Mouse (Mus musculus): ENCODE results near the gene Rapgef4.

DNA sequence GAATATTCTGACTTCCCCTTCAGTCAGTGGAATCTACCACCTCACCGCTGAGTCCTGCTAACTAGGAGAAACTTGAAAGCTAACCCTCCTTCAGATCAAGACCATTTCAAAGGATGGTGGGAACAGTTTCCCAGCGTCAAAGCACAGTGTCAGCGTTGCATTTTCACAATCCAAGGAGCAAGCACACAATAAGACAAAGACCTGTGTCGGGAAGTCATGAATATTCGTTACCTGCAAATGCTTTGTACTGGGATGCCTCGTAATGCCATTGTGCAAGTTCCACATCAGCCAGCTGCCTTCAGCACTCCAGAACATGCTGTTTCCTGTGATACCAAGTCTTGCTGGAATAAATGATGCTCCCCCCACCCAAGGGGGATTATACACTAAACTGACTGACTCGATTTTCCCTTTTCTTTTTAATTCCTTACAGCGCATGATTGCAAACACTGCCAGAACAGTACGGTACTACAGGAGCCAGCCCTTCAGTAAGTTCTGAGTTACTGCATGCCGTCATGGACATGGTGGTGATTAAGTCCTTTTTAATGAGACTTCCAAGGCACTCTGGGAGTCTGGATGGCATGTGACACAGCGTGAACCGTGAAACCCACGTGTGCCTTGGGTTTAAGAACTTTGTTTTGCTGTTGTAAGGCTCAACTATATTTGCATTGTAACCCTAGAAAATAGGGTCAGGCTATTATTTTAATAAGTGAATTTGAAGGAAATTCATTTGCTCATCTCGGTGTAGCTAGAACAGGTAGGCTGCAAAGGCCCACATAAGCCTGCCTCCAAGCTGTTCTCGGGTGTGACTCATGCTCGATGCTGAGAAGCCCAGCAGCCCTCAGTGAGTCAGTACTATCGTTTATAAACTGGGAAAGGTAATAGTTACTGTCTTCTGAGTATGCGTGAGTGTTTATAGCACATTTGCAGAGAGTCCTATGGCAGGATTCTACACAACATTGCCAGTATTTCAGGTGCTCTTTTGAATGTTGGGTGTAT, 271.8 kb downstream of the Rapgef4 start:
- TF ChIP-seq CTCF (IDR thresholded peaks at IDR 0.05; ENCODE audit: borderline replicate concordance, insufficient read depth, low read depth, low read length) (no peak), POLR2A (IDR thresholded peaks at IDR 0.05; ENCODE audit: borderline replicate concordance, insufficient read depth, low read length) (no peak)
